Mouse (Mus musculus): ENCODE data around the gene Igsf11.

Gene Igsf11

DNA sequence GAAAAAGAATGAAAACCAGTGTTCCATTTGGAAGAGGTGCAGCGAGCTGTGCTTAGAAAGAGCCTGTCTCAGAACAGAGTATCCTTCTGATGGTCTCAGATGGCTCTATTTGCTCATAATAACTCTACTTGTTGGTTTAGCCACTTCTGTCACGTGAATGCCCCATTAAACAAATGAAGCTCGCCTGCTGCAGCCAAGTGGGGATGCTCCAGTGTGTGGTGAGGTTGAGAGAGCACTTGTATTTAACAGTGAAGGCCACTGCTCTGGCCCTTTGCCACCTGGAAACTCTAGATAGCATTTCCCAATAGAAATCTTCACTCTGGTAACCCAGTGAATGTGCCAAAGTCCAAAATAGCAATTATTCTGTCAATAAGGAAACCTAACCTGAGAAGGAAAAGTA is 92.9 kb downstream of the Igsf11 start:
- no peak for DNase-seq

DNA sequence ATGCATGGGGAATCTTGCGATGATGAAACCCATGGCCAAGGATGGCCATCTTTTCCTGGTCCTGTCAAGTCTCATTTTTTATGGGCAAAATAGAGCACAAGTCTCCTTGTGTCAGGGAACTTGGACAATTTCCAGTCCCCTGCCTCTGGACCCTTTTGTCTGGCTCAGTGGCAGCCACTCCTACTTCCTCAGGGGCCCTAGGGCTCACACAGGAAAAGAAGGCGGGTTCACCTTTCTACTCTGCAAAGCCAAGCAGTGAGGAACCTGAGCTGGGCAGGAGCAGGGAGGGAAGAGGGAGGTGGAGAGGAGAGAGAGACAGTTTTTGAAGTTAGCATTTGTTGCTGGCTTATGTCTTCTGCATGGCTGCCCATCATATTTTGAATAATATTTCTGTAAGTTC is 93.9 kb downstream of the Igsf11 start:
- no peak for DNase-seq

DNA sequence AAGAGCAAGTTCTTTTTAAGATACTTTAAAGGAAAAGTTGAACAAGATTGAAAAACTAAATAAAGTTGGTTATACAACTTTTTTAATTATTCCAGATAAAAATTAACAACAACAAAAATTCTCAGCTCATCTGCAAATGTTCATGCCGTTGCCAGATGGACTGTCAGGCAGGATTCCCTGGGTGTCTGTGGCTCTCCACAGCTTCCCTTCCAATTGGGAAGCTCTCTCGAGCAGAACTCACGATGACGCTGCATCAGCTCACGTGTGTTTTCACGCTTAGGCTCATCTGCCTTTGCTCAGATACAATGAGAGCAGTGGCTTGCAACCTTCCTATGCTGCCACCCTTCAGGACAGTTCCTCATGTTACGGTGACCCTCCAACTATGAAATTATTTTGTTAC is 101.2 kb downstream of the Igsf11 start:
- DNase-seq: peak; percentile 23

DNA sequence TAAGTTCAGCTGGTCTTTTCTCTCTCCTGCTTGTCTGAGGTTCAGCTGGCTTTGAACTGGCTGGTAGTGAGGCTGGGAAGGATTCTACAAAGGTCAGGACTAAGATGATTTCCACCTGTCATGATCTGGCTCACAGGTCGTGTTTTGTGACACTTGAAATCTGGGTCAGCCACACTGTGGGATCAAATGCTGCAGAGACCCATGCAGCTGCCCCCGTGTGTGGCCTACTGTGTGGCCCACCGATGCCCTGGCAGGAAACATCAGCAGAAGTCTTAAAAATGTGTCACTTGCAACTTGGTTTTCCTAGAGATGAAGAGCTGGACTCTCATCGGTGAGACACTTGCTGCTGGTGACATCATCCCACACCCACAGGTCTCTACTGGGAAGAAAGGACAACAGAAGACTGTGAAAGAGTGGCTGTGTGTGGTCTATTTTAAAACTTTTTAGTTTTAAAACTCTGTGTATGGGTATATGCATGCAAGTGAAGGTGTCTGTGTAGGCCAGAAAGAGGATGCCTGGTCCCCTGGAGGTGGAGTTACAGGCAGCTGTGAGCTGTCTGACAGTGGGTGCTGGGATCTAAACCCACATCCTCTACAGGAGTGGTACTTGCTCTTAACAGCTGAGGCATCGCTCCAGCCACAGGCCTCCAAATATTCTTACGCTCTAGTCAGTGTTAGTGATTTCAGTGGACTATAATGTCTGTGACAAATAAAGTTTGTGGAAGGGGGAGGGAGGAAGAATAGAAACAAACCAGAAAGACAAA is 106.2 kb downstream of the Igsf11 start:
- no peak for DNase-seq

DNA sequence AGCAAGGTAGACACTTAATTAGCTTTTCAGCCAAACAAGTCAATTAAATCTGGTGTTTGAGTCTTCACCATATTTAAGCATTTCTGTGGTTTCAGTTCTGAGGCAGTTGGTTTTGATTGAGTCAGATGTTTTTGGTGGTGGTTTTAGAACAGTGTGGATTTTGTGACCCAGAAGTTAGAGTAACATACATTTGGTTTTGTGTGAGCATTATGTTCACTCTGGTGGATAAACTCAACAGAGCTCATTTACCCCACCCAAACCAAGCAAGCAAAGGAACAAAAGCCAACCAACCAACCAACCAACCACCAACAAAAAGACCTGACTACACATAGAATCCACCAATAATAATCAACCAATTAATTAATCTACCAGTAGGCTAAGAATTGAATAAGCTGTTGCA is 106.8 kb downstream of the Igsf11 start:
- no peak for DNase-seq

DNA sequence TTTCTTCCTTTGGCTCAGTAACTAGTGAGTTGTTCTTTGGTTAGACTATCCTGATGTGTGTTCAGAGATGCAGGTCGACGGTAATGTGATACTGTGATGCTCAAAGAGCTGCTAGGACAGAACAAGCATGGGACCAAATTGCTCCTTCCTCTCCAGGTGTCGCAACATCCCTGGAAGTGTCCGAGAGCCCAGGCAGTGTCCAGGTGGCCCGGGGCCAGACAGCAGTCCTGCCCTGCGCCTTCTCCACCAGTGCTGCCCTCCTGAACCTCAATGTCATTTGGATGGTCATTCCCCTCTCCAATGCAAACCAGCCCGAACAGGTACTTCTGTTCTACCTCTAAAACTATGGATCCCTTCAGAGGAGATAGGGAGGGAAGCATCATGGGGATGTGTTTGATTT is 114.5 kb downstream of the Igsf11 start:
- no peak for DNase-seq

DNA sequence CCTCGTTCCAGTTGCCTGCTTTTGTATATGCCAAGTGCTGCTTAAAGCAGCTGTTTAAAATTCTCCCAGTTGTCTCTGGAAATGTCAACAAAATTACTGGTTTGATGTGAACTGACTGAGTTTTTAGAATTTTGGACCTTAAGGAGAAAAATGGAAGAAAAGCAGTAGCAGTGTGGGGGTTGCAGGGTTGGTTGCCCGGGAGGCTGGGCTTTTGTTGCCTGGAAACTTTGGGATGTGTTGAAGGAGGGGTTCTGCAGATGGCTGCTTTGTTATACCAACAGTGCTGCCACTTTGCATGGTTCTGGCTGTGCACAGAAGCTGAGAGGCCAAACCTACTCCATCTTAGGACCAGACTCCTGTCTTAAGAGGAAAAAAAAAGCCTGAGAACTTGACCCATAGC is 127.0 kb downstream of the Igsf11 start:
- no peak for DNase-seq

DNA sequence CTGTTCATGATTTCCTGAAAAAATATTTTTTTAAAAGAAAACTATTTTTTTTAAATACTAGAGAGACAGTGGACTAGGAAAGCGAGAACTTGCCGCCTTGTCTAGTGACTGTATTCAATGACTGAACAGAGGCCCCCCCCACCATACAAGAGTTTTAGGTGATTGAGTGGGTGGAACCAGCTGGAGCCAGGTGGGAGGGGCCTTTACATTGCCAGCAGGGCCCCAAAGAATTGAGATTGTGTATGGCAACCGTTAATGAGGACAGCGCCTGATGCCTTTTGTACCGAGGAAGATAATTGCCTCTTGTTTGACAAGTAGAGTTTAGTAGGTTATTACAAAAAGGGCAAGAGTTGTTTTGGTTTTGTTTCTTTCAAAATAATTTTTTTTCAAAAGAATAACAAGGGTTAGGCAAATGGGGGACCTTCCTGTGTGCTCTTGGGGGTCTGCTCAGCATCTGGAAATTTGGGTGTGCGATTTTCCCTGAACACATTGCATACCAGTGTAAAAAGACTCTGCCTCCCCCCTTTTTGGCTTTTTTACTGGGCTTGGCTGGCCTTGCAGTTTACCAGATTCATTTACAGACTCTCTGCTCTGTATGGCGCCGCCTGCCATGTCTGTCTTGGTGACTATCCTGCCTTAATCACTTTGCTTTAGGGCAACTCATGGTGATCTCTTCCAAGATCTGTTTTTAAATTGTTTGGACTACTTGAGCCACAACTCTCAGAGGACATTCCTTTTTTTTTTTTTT is 133.7 kb downstream of the Igsf11 start:
- no peak for DNase-seq

DNA sequence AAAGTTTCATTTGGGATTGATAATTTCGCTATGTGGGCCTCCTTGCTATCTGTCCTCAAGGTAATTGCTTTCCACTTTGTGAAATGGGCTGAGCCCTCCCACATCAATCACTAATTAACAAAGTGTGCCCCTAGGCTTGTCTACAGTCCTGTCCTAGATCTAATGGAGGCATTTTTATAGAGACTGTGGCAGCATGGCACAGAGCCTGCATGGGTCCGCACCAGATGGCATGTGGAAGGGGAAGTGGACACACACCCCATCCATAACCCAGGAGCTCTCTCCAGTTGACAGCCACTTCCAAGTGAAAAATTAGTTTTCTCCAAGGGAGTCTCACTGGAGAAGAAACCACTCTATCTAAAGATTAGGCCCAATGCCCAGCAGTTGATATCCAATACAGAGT is 138.9 kb downstream of the Igsf11 start:
- DNase-seq: no peak

DNA sequence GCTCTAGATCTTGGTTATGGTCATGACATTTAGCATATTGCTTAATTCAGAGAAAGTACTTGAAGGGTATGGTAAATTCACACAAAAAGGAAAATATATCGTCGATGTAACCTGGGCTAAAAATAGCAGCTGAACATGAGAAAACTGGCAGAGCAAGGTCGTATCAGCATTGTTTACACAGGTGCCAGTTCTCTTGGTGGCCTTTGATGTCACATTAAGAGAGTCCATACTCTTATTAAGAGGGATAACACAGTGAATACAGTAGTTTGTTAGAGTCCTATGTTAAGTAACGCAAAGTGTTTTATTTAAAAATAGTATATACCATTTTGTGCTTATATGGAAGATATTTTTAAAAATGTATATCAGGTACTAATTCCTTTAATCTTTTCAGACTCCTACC is 144.8 kb downstream of the Igsf11 start:
- no peak for DNase-seq

DNA sequence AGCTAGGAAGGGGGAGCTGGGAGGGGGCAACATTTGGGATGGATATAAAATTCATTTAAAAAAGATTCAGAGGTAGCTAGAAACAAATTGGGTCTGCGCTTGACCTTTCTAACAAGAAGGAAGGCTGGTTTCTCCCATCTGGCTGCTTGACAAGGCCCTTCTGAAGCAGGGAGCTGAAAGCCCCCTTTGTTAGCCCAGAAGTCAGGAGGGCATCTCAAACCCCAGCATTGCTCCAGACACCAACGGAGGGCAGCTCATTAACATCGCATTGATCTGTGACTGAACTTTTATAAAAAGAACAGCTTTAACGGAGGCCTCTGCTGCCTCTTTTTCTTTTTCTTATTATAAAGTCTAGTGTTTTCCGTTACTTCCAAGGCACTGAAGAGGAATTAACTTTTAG is 151.9 kb downstream of the Igsf11 start:
- no peak for DNase-seq

DNA sequence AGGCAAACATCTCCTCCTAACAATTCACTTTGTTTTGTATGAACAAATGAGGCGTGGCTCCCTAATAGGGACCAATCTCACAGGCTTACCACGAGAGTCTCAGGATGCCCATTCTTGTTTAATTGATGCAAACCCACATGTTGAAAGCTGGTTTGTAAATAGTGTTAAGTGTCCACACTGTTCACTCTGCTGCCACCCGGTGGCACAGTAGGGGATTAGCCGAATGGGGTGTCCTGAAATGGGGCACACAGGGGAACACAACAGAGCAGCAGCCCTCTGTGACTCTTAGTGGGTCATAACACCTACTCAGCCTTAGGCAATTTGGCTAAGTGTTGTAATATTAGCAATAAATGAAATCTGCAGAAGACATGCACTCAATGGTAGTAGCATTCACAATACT is 156.4 kb downstream of the Igsf11 start:
- peak; percentile 67 for DNase-seq

DNA sequence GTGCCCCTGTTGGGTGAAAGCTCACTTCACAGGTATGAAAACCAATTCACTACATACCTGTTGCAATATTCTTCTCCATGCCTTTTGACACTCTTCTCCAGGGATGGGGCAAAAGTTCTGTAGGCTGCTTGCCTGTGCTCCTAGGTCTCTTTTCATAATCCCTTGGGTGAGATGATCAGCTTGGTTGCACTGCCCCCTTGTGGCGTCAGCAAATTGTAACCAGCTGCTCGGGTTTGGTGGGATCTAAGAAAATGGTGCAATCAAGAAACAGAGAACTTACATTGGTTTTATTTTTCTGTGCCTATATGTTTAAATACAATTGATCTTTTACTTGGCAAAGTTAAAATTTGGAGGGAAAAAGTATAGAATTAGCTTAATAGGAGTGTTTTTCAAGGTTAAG is 160.5 kb downstream of the Igsf11 start:
- peak; percentile 79 for DNase-seq

DNA sequence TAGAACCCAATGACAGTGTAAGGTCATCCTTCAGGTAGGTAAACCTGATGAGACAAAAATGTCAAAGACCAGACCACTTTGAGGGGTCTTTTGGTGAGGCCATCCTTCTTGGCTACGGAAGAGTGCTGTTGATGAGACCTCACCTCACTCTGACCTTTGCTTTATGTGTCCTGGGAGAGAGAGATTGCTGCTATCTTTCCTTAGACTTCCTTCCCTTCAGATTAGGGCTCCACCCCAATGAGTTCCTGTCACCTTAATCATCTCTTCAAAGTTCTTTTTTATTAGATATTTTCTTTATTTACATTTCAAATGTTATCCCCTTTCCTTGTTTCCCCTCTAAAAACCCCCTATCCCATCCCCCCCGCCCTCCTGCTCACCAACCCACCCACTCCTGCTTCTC is 161.3 kb downstream of the Igsf11 start:
- DNase-seq: no peak

DNA sequence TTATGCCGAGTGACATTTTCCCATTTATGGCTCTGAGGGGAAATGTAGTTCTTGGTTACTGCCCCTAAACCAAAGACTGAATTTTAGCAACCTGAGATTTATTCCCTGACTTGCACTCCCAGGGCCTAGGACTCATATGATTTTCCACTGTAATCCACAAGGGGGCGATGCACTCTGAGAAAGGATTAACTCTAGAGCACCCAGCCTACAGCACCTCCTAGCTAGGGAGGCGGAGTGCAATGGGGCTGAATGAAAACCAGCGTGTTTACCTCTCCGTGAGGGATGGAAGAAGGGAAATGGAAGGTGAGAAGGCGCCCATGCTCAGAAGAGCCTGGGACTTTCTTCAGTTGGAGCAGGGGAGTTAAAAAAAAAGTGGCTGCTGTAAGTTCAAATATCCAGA is 163.6 kb downstream of the Igsf11 start:
- DNase-seq: peak; percentile 58

DNA sequence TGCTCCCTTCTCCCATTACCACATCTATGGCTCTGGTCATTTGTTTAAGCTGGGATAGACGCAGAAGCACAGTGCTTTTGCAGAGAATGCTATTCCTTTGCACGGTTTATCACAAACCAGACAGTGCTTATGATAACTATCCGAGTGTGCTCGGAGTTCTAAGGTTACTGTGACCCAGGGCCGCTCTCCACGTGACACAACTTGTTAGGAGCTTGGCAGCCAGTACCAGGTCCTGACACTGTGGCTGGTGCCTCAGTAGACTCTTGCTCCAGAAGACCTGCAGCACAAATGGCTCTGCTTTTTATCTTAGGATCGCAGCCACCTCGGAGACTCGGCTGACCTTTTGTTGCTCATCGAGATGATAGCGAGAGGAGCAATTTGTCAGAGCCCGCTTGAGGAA is 164.5 kb downstream of the Igsf11 start:
- no peak for DNase-seq

DNA sequence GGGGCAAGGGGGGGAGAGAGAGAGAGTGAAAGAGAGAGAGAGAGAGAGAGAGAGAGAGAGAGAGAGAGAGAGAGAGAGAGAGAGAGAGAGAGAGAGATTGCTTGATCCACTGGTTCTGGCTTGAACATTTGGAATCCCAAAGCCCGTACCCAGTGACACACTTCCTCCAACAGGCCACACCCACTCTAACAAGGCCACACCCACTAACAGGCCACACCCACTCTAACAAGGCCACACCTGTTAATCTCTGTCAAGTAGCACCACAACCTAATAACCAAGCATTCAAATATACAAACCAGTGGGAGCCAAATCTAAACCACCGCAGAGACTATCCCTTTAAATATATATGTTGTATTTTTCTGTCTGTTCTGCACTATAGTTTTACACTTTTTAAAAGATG is 166.4 kb downstream of the Igsf11 start:
- no peak for DNase-seq

DNA sequence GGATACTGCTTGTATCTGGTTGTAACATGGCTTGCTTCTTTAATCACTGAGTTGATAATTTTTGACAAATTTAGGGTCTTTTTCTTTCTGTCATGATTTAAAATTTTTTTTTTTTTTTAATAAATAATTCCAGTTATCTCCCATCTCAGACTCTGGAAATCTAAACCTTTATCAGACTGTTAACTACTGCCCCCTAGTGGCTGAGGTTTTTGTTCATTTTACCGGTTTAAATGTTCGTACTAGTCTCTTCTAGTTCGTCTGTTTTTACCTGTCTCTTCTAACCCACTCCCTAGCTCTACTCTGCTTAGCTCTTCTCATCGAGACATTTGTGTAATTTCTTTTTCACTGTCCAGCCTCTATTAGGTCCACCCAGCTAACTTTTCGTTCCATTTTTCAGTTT is 170.1 kb downstream of the Igsf11 start:
- no peak for DNase-seq

DNA sequence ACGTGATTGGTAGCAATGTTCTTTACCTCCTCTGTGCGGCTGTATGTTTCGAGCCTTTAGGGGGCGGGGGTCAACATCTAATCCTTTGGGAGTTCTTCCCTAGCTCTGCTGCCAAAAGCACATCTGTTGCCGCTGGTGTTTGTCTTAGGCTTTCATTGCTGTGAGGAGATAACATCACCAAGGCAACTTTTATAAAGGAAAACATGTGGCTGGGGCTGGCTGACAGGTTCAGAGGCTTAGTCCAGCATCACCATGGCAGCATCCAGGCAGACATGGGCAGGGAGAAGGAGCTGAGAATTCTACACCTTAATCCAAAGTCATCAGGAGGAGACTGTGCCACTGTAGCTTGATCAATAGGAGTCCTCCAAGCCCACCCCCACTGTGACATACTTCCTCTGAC is 173.1 kb downstream of the Igsf11 start:
- no peak for DNase-seq

DNA sequence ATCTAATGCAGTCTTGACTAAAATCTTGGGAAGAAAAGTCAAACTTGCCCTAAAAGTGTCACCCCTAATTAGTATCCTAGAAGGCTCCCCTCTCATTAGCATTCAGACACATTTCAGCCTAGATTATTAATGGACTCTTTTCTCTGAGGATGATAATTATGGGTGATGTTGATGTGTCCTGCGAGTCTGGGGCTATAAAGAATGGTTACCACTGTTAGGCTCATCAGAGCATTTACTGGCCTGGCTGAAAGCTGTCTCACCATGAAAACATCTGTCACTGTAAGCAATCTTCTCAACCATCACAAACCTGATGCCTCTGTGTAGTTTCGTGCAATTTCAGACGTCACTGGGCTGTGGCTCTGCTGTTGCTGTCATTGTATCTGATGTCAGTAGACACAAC is 179.0 kb downstream of the Igsf11 start:
- no peak for DNase-seq

Measured in right cerebral cortex, adult 18-20 months (tissue).